Mouse (Mus musculus): ENCODE results near the gene Mdc1. TPM values are rescaled to one million over a fixed set of nuclear protein-coding genes. Genes with fewer than 3 reads are reported as not detected.

The Mdc1 gene
- polyA plus RNA-seq, 1 experiment, result 3.2 TPM

DNA sequence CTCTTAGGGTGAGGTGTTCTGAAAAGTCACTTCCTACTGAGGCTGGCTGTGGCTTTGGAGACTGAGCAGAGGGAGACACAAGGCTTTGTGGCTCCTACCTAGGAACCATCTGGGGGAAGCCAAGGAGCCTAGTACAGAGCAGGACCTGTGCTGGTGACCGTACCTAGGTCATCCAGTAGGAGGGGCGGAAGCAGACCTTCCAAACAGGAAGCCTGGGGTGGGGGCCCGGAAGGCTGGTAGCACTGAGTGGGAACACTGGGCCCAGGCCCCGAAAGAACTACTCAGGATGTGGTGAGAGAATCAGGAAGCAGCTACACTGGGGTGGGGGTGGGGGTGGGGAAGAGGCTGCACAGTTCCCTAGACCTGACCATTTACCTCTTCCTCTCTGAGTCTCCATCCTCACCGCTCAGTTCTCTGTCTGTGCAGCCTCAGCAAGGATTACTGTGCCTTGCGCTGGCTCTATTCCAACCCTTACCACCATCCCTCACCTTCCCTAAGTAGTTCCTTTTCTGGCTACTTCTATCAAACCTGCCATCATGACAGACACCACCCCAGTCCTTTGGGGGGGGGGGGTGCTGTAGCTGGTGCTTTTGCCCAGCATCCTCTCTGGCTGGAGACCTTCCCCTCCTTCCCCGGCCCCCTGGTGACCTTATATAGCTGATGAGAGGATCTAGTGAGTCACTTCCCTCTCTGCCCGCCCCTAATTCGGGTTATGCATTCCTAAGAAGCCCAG lies 29.0 kb downstream of the Mdc1 start:
- Histone ChIP-seq H3K4me1 (ENCODE audit: control insufficient read depth, insufficient read depth, insufficient read length, low read length) (peaks cover 16% of the 10 kb centered on the region), H3K4me3 (ENCODE audit: low read depth, low read length) (peak overlapping the region; percentile 50), H3K27me3 (ENCODE audit: control insufficient read depth, insufficient read depth, low read length) (no peaks in the 10 kb centered on the region), H3K27ac (ENCODE audit: insufficient read depth, low read depth, low read length) (peak overlapping the region; percentile 96), H3K36me3 (ENCODE audit: control insufficient read depth, insufficient read depth, low read length) (no peaks in the 10 kb centered on the region)
- 59% methylated on average over 9 of the region's 9 CpGs for WGBS
- TF ChIP-seq POLR2A (IDR thresholded peaks at IDR 0.05; ENCODE audit: low read depth, low read length) (no peak), CTCF (IDR thresholded peaks at IDR 0.05; ENCODE audit: extremely low read depth, insufficient read length, insufficient replicate concordance, low read depth, low read length) (no peak)

DNA sequence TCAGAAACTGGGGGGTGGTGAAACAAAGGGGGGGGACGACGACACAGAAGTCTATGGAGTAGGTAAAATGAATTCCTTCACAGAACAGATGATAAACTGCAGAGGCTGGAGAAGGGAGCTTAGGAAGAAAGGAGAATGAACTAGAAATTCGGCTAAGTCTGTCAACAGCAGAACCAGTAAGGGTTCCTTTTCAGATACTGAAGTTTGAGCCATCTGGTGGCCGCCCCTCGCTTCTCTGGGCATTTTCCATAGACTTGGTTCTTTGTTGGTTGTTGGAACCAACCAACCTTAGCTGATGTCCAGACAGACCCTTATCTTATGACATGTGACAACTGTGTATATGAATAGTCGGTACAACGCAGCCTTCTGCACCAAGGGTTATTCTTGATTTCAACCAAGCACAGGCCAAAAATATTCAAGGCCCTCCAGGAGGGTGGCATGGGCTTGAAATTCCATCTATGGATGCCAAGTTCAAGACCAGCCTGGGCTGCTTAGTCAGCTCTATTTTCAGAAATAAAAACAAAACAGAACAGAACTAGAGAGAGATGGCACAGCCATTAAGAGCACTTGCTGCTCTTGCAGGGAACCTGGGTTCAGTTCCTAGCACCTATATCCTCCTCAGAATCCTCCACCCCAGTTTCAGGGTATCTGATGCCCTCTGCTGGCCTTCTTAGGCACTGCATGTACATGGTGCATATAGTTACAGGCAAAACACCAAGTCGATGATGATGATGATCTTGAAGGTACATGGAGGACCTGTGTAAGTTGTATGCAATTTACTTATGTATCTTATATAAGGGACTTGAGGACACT lies 29.8 kb downstream of the Mdc1 start:
- peak overlapping the region; percentile 96 for H3K27ac ChIP-seq (ENCODE audit: insufficient read depth, low read depth, low read length)
- H3K36me3 ChIP-seq (ENCODE audit: control insufficient read depth, insufficient read depth, low read length), result no peaks in the 10 kb centered on the region
- H3K4me1 ChIP-seq (ENCODE audit: control insufficient read depth, insufficient read depth, insufficient read length, low read length), result peaks cover 13% of the 10 kb centered on the region
- H3K27me3 ChIP-seq (ENCODE audit: control insufficient read depth, insufficient read depth, low read length), result no peaks in the 10 kb centered on the region
- peak overlapping the region; percentile 50 for H3K4me3 ChIP-seq (ENCODE audit: low read depth, low read length)
- no peak for TF ChIP-seq POLR2A (IDR thresholded peaks at IDR 0.05; ENCODE audit: low read depth, low read length)
- peak; percentile 48; the same call in 1 of the 2 replicates for TF ChIP-seq CTCF (IDR thresholded peaks at IDR 0.05; ENCODE audit: extremely low read depth, insufficient read length, insufficient replicate concordance, low read depth, low read length)
- 71% methylated on average over 8 of the region's 8 CpGs for WGBS

DNA sequence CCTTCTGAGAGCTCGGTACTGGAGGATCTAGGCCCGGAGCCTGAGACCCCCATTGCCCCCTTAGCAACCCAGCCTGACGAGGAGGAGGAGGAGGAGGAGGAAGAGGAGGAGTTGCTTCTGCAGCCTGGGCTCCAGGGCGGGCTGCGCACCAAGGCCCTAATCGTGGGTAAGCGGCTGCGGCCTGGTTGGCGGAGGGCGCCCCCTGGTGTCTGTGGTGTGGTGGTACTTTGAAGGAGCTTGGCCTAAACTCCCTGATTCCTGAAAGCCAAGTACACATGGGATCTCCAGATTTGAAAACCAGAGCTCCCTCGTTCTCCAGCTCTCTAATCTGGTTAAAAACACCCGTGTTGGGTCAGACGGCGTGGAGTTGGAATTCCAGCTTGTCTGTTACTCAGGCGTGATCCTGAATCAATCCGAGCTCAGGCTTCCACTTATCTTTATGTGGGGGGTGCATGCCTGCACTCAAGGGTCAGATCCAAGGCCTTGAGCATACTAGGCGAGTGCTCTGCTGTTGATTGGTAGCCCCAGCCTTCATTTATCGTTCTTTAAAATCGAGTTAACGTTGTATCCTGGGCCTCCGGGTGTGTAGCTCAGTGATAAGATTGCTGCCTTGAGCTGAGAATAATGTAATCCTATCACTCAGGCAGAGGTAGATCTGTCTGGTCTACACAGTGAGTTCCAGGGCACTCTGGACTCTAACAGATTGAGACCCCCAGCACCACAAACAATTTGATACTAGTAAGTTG lies 32.6 kb downstream of the Mdc1 start:
- Histone ChIP-seq H3K4me1 (ENCODE audit: control insufficient read depth, insufficient read depth, insufficient read length, low read length) (peaks cover 5% of the 10 kb centered on the region; the same call in 1 of the 2 replicates), H3K27ac (ENCODE audit: insufficient read depth, low read depth, low read length) (no peak overlapping the region), H3K36me3 (ENCODE audit: control insufficient read depth, insufficient read depth, low read length) (no peaks in the 10 kb centered on the region), H3K4me3 (ENCODE audit: low read depth, low read length) (no peak overlapping the region), H3K27me3 (ENCODE audit: control insufficient read depth, insufficient read depth, low read length) (no peaks in the 10 kb centered on the region)
- TF ChIP-seq CTCF (IDR thresholded peaks at IDR 0.05; ENCODE audit: extremely low read depth, insufficient read length, insufficient replicate concordance, low read depth, low read length) (peak; percentile 95), POLR2A (IDR thresholded peaks at IDR 0.05; ENCODE audit: low read depth, low read length) (no peak)
- 22% methylated on average over 21 of the region's 21 CpGs for WGBS

DNA sequence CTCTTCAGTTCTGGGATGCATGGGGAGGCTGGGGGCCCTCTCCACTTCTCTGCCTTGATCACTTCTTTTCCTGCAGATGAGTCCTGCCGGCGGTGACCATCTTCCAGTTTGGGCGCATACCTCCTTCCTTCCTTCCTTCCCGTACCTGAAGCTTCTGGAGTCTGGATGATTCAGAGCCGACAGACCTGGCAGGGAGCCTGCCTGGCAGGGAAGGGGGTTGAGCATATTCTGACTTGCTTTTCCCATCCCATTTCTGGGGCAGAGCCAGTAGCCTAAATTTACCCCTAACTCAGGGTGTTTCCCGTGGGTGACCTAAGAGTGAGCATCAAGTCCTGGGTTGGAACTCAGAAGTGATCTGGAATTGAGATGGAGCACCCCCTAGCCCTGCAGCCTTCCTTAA lies 33.4 kb downstream of the Mdc1 start:
- Histone ChIP-seq H3K27me3 (ENCODE audit: control insufficient read depth, insufficient read depth, low read length) (no peaks in the 10 kb centered on the region), H3K27ac (ENCODE audit: insufficient read depth, low read depth, low read length) (no peak overlapping the region), H3K4me1 (ENCODE audit: control insufficient read depth, insufficient read depth, insufficient read length, low read length) (peaks cover 3% of the 10 kb centered on the region; the same call in 1 of the 2 replicates), H3K36me3 (ENCODE audit: control insufficient read depth, insufficient read depth, low read length) (no peaks in the 10 kb centered on the region), H3K4me3 (ENCODE audit: low read depth, low read length) (no peak overlapping the region)
- 83% methylated on average over 6 of the region's 6 CpGs for WGBS
- TF ChIP-seq POLR2A (IDR thresholded peaks at IDR 0.05; ENCODE audit: low read depth, low read length) (no peak), CTCF (IDR thresholded peaks at IDR 0.05; ENCODE audit: extremely low read depth, insufficient read length, insufficient replicate concordance, low read depth, low read length) (no peak)

DNA sequence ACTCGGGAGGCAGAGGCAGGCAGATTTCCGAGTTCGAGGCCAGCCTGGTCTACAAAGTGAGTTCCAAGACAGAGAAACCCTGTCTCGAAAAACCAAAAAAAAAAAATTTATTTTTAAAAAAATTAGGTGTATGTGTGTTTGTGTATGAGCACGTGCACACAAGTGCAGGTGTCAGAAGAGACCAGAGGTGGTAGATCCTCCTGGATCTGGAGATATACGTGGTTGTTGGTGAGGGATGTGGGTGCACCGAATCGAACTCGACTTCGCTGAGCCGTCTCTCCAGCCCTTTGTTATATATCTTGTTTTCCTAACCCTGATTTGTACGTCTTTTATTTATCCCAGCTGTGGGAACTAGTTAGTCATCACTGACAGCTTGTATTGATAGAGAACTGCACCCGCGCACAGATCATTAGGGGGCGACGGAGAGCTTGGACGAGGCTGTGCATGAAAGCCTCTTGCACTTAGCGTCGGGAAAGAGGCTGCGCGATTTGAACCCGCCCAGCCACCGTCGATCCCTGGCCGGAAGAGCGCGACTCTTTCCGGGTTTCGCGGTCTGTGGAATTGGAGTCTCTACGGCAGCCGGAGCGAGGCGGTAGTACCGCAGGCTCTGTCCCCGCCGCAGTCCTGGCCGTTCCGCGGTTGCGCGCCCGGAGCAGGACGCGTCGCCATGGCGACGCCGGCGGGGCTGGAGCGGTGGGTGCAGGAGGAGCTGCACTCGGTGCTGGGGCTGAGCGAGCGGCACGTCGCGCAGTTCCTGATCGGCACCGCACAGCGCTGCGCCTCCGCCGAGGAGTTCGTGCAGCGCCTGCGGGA lies 38.1 kb downstream of the Mdc1 start, which contains the start of gene Dhx16:
Dhx16 (plus strand) TSS at position 575 of the 813 bp plus-strand sequence.
- 5% methylated on average over 66 of the region's 66 CpGs for WGBS
- peaks cover 27% of the 10 kb centered on the region for H3K36me3 ChIP-seq (ENCODE audit: control insufficient read depth, insufficient read depth, low read length)
- H3K27ac ChIP-seq (ENCODE audit: insufficient read depth, low read depth, low read length), result peak within 1 kb of the TSS; percentile 32

DNA sequence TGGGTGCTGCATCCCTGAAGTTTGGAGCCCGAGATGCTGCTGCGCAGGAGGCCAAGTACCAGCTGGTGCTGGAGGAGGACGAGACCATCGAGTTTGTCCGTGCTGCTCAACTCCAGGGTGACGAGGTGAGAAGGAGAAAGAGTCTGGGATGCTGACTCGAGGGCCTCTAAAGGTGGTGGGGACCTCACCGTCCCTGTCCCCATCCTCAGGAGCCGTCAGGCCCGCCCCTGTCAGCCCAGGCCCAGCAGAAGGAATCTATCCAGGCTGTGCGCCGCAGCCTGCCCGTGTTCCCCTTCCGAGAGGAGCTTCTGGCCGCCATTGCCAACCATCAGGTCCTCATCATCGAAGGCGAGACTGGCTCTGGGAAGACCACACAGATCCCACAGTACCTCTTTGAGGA lies 41.6 kb downstream of the Mdc1 start:
- WGBS, result 94% methylated on average over 17 of the region's 17 CpGs
- peaks cover 2% of the 10 kb centered on the region for H3K4me1 ChIP-seq (ENCODE audit: control insufficient read depth, insufficient read depth, insufficient read length, low read length)
- peaks cover 54% of the 10 kb centered on the region for H3K36me3 ChIP-seq (ENCODE audit: control insufficient read depth, insufficient read depth, low read length)
- H3K27ac ChIP-seq (ENCODE audit: insufficient read depth, low read depth, low read length), result no peak overlapping the region
- H3K27me3 ChIP-seq (ENCODE audit: control insufficient read depth, insufficient read depth, low read length), result no peaks in the 10 kb centered on the region
- H3K4me3 ChIP-seq (ENCODE audit: low read depth, low read length), result no peak overlapping the region
- TF ChIP-seq CTCF (IDR thresholded peaks at IDR 0.05; ENCODE audit: extremely low read depth, insufficient read length, insufficient replicate concordance, low read depth, low read length) (no peak), POLR2A (IDR thresholded peaks at IDR 0.05; ENCODE audit: low read depth, low read length) (no peak)

More for the DNA sequence above, 38.1 kb downstream of the Mdc1 start, which contains the start of gene Dhx16:
- Histone ChIP-seq H3K4me1 (ENCODE audit: control insufficient read depth, insufficient read depth, insufficient read length, low read length) (peaks cover 2% of the 10 kb centered on the region), H3K27me3 (ENCODE audit: control insufficient read depth, insufficient read depth, low read length) (no peaks in the 10 kb centered on the region), H3K4me3 (ENCODE audit: low read depth, low read length) (peak within 1 kb of the TSS; percentile 81)
- TF ChIP-seq CTCF (IDR thresholded peaks at IDR 0.05; ENCODE audit: extremely low read depth, insufficient read length, insufficient replicate concordance, low read depth, low read length), result peak; percentile 85
- peak; percentile 55 for TF ChIP-seq POLR2A (IDR thresholded peaks at IDR 0.05; ENCODE audit: low read depth, low read length)
